Mouse (Mus musculus): ENCODE results near the gene Nacc2. TPM values are rescaled to one million over a fixed set of nuclear protein-coding genes. Genes with fewer than 3 reads are reported as not detected.

The Nacc2 gene
- polyA plus RNA-seq, 1 experiment from 2014 or later: 11.2 TPM

DNA sequence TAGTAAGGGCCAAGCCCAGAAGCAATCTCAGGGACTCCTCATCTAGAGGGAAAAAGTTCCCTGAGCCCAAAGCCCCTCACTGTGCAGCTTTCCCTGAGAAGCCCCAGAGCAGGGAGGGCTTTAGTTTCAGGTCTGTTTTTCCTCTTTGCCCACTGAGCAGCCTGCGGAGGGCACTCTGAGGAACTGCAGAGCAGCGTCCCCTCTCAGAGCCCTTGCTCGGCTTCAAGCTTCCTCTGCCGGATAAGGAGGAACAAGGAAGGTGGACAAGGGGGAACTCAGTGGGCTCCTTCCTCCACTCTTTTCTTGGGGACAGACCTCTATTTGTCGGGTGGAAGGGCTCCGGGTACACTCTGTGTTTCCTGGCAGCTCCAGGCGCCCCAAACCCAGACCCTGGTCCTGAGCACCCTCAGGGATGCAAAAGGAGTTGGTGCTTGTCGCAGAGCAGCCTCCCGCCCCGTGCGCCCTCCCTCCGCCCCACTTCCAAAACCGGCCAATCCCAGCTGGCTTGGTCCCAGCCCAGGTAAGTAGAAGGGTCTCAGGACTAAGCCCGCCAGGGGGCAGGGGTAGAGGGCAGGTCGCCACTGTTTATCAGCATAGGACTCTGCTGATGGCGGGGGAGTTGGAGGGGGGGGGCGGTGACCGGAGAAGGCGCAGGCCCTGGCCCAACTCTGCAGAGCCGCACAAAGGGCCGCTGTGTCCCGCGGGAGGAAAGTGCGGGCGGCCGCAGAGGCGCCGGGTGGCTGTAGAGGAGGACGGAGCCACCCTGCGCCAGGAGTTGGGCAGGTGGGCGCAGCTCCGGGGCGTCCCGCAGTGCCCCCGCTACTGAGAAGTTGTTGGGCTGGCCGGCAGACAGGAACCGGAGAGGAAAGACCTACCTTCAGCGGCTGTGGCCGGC, 31.9 kb downstream of the Nacc2 start:
- Histone ChIP-seq H3K27me3 (peaks cover 31% of the 10 kb centered on the region), H3K9ac (peak overlapping the region; percentile 62), H3K9me3 (no peaks in the 10 kb centered on the region), H3K36me3 (0 out of 2 replicates have a peak, but pooled peaks cover 3% of the 10 kb centered on the region), H3K4me2 (peak overlapping the region; percentile 95), H3K4me1 (peaks cover 18% of the 10 kb centered on the region), H3K27ac (peak overlapping the region; percentile 93), H3K4me3 (peak overlapping the region; percentile 57)
- 1% methylated on average over 39 of the region's 39 CpGs for WGBS
- peak; percentile 48 for ATAC-seq (ENCODE audit: borderline replicate concordance, extremely low read depth, low FRiP score, low TSS enrichment)

DNA sequence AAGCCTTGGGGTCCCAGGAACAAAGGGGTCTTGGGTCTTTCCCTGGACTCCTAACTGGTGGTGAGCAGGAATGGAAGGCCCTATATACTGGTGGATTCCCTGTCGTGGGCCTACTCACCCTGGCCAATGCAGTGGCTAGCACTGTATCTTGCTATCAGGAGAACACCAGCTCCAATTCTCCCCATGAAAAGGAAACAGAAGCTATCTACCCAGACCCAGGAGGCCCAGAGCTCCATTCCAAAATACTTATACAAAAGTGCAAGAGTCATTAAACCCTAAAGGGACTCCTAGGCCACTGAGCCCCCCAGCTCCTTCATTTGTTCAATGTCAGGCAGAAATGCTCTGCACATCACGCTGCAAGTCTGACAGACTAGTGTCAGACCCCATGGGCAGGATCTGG, 34.0 kb downstream of the Nacc2 start:
- Histone ChIP-seq H3K4me3 (no peak overlapping the region), H3K4me2 (no peak overlapping the region), H3K9me3 (no peaks in the 10 kb centered on the region), H3K27ac (no peak overlapping the region), H3K27me3 (peaks cover 31% of the 10 kb centered on the region), H3K9ac (no peak overlapping the region), H3K4me1 (peaks cover 18% of the 10 kb centered on the region), H3K36me3 (0 out of 2 replicates have a peak, but pooled peaks cover 3% of the 10 kb centered on the region)
- no peak for ATAC-seq (ENCODE audit: borderline replicate concordance, extremely low read depth, low FRiP score, low TSS enrichment)
- 90% methylated on average over 2 of the region's 2 CpGs for WGBS

DNA sequence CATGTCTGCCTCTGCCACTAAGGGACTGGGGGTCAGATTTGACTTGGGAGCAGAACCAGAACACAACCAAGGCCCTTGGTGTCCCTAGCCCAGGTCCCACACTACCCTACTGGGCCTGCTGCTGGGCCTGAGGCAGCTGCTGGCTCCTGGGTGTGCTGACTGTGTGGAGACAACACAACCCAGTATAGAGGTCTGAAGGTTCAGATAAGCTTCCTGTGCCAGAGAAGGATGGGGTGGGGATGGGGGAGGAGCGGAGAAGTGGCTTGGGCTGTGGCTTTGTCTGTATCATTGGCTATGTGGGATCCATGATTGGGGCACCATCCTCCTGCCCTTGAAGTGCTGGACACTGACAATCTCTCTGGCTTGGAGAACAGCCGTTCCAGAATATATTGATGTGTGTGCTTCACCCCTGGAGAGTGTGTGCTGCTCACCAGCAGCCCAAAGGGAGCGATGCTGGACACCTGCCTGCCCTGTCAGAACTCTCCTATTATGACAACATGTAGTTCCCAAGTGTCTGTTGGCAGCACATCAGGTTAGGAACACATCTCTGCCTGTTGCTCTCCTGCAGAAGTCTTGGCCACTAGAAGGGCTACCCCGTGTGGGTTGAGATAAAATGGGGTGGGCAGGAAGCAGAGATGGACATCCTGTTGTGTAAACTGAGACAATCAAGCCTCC, 36.0 kb downstream of the Nacc2 start:
- Histone ChIP-seq H3K4me1 (peaks cover 13% of the 10 kb centered on the region), H3K27me3 (peaks cover 18% of the 10 kb centered on the region), H3K9me3 (no peaks in the 10 kb centered on the region), H3K9ac (no peak overlapping the region), H3K27ac (no peak overlapping the region), H3K4me2 (no peak overlapping the region), H3K4me3 (no peak overlapping the region), H3K36me3 (0 out of 2 replicates have a peak, but pooled peaks cover 3% of the 10 kb centered on the region)
- no peak; the same call in 1 of the 2 replicates for ATAC-seq (ENCODE audit: borderline replicate concordance, extremely low read depth, low FRiP score, low TSS enrichment)
- WGBS: 68% methylated on average over 4 of the region's 4 CpGs

DNA sequence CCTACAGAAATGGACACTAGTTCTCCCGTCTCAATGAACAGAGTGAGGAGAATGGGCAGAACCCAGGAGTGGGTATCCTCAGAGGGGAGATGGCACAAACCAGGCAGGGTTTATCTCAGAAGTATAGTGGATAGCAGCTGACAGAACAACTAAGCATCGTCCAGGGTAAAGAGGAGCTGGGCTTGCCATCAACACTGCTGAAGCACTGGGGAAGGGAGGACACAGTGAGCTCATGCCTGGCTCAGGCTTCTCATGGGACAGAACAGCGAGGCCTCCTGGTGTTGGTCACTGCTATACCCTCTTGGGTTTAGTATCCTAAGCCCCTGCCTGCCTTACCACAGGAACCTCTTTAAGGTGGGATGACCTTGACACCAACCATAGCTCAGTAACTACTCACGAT, 36.5 kb downstream of the Nacc2 start:
- Histone ChIP-seq H3K36me3 (0 out of 2 replicates have a peak, but pooled peaks cover 3% of the 10 kb centered on the region), H3K4me3 (no peak overlapping the region), H3K27ac (no peak overlapping the region), H3K9ac (no peak overlapping the region), H3K27me3 (peaks cover 13% of the 10 kb centered on the region), H3K9me3 (no peaks in the 10 kb centered on the region), H3K4me2 (no peak overlapping the region), H3K4me1 (peaks cover 8% of the 10 kb centered on the region)
- WGBS: 78% methylated on average over 4 of the region's 4 CpGs
- no peak for ATAC-seq (ENCODE audit: borderline replicate concordance, extremely low read depth, low FRiP score, low TSS enrichment)

DNA sequence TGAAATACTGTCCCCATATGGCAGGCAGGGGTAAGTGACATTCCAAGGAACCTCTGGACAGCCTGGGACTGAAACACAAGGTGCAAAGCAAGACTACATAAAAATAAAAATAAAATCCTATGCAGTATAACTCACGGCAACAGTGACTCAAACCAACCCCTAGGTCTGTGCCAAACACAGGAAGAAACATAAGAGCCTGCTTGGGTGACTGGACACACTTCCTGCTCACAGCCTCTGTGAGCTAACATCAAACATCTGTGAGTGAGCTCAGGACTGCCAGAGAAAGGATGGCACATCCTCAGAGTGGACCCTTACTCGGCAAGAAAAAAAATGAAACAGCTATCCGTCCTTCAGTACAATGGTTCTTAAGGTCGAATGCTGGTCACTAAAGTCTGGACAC, 40.1 kb downstream of the Nacc2 start:
- H3K4me1 ChIP-seq: no peaks in the 10 kb centered on the region
- no peak overlapping the region for H3K4me3 ChIP-seq
- H3K27me3 ChIP-seq: no peaks in the 10 kb centered on the region
- no peaks in the 10 kb centered on the region for H3K9me3 ChIP-seq
- ATAC-seq (ENCODE audit: borderline replicate concordance, extremely low read depth, low FRiP score, low TSS enrichment): no peak
- no peak overlapping the region for H3K9ac ChIP-seq
- no peaks in the 10 kb centered on the region for H3K36me3 ChIP-seq
- H3K27ac ChIP-seq: no peak overlapping the region
- no peak overlapping the region for H3K4me2 ChIP-seq
- 41% methylated on average over 4 of the region's 4 CpGs for WGBS

DNA sequence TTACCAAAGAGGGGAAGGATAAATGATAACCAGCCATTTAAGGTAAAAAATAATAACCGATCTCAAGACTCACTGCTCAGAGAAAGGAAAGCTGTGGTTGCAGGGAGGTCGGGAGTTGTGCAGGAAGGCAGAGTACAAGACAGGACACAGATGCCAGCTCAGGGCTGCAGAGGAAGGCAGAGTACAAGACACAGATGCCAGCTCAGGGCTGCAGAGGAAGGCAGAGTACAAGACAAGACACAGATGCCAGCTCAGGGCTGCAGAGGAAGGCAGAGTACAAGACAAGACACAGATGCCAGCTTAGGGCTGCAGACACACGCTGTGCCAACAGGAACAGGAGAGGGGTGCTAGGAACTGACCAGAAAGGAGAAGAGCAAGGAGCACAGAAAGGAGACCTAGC, 42.2 kb downstream of the Nacc2 start:
- whole genome bisulfite sequencing: 69% methylated on average over 3 of the region's 3 CpGs

DNA sequence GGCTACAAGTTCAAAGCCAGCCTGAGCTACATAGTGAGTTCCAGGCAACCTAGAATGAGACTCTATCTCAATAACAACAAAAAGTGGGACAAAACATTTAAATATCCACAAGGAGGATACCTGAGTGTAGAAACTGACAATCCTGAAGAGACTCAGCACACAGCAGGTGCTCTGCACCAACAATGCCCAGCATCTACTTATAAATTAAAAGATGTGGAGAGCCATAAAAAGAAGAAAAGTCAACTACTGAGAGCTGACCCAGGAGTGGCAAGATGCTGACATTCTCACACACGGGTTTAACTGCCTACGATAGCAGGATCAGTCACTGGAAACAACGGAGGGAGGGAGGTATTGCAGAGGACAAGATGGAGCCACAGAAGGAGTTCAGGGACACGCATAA, 43.6 kb downstream of the Nacc2 start:
- Histone ChIP-seq H3K9ac (no peak overlapping the region), H3K4me1 (no peaks in the 10 kb centered on the region), H3K9me3 (no peaks in the 10 kb centered on the region), H3K27me3 (no peaks in the 10 kb centered on the region), H3K36me3 (no peaks in the 10 kb centered on the region), H3K27ac (no peak overlapping the region), H3K4me3 (no peak overlapping the region), H3K4me2 (no peak overlapping the region)
- 67% methylated on average over 4 of the region's 4 CpGs for WGBS
- ATAC-seq (ENCODE audit: borderline replicate concordance, extremely low read depth, low FRiP score, low TSS enrichment): no peak

More for the DNA sequence above, 42.2 kb downstream of the Nacc2 start:
- H3K4me2 ChIP-seq: no peak overlapping the region
- no peaks in the 10 kb centered on the region for H3K4me1 ChIP-seq
- H3K9me3 ChIP-seq: no peaks in the 10 kb centered on the region
- no peak overlapping the region for H3K4me3 ChIP-seq
- ATAC-seq (ENCODE audit: borderline replicate concordance, extremely low read depth, low FRiP score, low TSS enrichment): no peak
- H3K9ac ChIP-seq: no peak overlapping the region
- H3K36me3 ChIP-seq: no peaks in the 10 kb centered on the region
- H3K27ac ChIP-seq: no peak overlapping the region
- H3K27me3 ChIP-seq: no peaks in the 10 kb centered on the region

DNA sequence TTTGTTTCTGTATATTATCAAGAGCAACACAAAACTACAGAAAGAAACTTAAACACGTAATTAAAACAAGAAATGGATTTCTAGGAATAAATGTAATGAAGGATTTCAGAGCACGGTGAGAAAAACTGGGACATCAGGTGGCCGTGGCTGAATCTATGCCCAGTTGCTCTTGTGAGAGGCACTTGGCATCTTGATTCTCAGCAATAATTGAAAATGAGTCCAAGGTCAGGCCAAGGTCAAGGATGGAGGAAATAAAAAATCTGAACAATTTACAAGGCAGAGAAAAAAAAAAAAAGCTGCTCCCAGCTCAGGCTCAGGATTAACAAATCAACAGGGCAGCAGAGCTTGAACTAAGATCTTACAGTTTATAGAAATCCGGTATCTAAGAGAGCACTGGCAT, 46.0 kb downstream of the Nacc2 start:
- 82% methylated on average over 4 of the region's 4 CpGs for WGBS
- ATAC-seq (ENCODE audit: borderline replicate concordance, extremely low read depth, low FRiP score, low TSS enrichment): no peak
- no peak overlapping the region for H3K4me2 ChIP-seq

DNA sequence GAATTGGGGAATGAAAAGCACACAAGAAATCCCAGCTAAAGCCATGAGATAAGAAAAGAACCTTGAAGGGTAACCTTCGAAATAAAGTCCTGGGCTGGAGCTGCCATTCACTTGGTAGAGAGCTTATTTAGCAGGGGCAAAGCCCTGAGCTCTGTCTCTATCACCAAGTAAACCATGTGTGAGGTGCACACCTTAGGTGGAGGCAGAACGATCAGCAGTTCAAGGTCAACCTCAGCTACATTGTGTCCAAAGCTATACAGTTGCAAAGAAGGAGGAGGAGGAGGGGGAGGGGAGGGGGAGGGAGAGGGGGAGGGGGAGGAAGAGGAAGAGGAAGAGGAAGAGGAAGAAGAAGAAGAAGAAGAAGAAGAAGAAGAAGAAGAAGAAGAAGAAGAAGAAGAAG, 46.9 kb downstream of the Nacc2 start:
- Histone ChIP-seq H3K4me2 (no peak overlapping the region), H3K9me3 (no peaks in the 10 kb centered on the region), H3K36me3 (no peaks in the 10 kb centered on the region), H3K27ac (no peak overlapping the region), H3K27me3 (no peaks in the 10 kb centered on the region), H3K4me3 (no peak overlapping the region), H3K4me1 (no peaks in the 10 kb centered on the region), H3K9ac (no peak overlapping the region)
- ATAC-seq (ENCODE audit: borderline replicate concordance, extremely low read depth, low FRiP score, low TSS enrichment): no peak
- WGBS: 75% methylated on average over 2 of the region's 2 CpGs

More for the DNA sequence above, 46.0 kb downstream of the Nacc2 start:
- H3K9me3 ChIP-seq: no peaks in the 10 kb centered on the region
- H3K27ac ChIP-seq: no peak overlapping the region
- no peak overlapping the region for H3K4me3 ChIP-seq
- no peaks in the 10 kb centered on the region for H3K4me1 ChIP-seq
- no peaks in the 10 kb centered on the region for H3K36me3 ChIP-seq
- no peak overlapping the region for H3K9ac ChIP-seq
- no peaks in the 10 kb centered on the region for H3K27me3 ChIP-seq

DNA sequence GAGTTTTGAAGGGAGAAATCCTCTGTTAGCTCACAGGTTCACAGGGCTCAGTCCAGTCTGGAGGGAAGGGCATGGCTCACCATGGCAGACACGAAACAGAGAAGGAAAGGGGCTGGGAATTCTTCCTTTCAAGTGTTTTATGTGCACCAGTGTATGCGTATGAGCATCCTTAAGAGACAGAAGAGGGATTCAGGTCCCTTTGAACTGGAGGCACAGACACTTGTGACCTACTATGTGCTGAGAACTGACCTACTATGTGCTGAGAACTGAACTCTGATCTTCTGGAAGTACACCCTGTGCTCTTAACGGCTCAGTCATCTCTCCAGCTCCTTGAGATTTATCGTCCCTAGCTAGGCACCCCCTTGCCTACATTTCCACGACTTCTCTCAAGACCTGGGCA, 48.5 kb downstream of the Nacc2 start:
- Histone ChIP-seq H3K27me3 (no peaks in the 10 kb centered on the region), H3K9me3 (no peaks in the 10 kb centered on the region), H3K9ac (no peak overlapping the region), H3K36me3 (no peaks in the 10 kb centered on the region), H3K4me1 (no peaks in the 10 kb centered on the region), H3K4me3 (no peak overlapping the region), H3K4me2 (no peak overlapping the region), H3K27ac (no peak overlapping the region)
- ATAC-seq (ENCODE audit: borderline replicate concordance, extremely low read depth, low FRiP score, low TSS enrichment): no peak
- WGBS: 83% methylated on average over 5 of the region's 5 CpGs

DNA sequence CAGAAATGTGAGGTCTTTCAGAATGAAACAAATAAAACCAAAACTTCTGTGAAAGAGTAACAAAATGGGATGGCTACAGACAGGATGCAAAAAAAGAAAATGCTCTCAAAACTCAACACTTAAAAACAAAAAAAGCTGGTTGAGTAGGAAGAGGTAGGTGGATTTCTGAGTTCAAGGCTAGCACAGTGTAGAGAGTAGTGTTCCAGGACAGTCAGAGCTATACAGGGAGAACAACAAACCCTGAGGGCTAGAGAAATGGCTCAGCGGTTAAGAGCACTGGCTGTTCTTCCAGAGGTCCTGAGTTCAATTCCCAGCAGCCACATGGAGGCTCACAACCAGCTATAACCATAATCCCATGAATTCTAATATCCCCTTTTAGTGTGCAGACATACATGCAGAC, 54.4 kb downstream of the Nacc2 start:
- H3K4me3 ChIP-seq: no peak overlapping the region
- no peaks in the 10 kb centered on the region for H3K4me1 ChIP-seq
- no peaks in the 10 kb centered on the region for H3K27me3 ChIP-seq
- 93% methylated on average over 1 of the region's 1 CpGs for WGBS
- H3K27ac ChIP-seq: no peak overlapping the region
- H3K9me3 ChIP-seq: no peaks in the 10 kb centered on the region
- no peak for ATAC-seq (ENCODE audit: borderline replicate concordance, extremely low read depth, low FRiP score, low TSS enrichment)
- H3K4me2 ChIP-seq: no peak overlapping the region
- no peak overlapping the region for H3K9ac ChIP-seq
- H3K36me3 ChIP-seq: no peaks in the 10 kb centered on the region

DNA sequence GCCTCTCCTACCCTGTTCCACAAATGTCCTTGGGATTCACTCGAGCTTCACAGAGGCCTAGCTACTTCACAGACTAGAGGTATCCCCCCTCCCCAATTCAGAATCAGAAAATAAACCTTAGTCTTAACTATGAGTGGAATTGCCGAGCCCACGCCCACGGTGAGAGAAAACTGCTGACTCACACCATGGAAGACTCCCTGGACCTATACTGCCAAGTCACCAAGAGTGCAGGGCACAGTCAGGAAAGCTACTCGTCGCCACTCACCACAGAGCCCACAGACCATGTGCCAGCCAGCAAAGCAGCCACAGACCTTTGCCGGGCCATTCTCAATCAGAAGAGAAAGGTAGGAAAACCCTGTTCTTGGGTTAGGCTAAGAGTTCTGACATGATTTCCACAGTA, 54.8 kb downstream of the Nacc2 start:
- Histone ChIP-seq H3K27ac (no peak overlapping the region), H3K36me3 (no peaks in the 10 kb centered on the region), H3K4me1 (no peaks in the 10 kb centered on the region), H3K27me3 (no peaks in the 10 kb centered on the region), H3K9ac (no peak overlapping the region), H3K4me2 (no peak overlapping the region), H3K4me3 (no peak overlapping the region), H3K9me3 (no peaks in the 10 kb centered on the region)
- WGBS: 72% methylated on average over 7 of the region's 7 CpGs
- no peak for ATAC-seq (ENCODE audit: borderline replicate concordance, extremely low read depth, low FRiP score, low TSS enrichment)
